Mouse (Mus musculus) heart, adult 2 months (tissue): Measurements from ENCODE around the gene Ddx27.

Experiments used
- CTCF ChIP-seq: fragments of 200-600 bp; IDR thresholded peaks from 2 replicates; pipeline ENCODE4 v1.8.1; 2022; ENCODE audit warnings: antibody characterized with exemption, mild to moderate bottlenecking, moderate library complexity
- EP300 ChIP-seq: fragments of 200-500 bp; IDR thresholded peaks from 2 replicates; pipeline ENCODE4 v1.6.1; 2011; ENCODE audit warnings: low read depth, low read length, control low read depth; ENCODE audit not compliant: insufficient read depth

DNA sequence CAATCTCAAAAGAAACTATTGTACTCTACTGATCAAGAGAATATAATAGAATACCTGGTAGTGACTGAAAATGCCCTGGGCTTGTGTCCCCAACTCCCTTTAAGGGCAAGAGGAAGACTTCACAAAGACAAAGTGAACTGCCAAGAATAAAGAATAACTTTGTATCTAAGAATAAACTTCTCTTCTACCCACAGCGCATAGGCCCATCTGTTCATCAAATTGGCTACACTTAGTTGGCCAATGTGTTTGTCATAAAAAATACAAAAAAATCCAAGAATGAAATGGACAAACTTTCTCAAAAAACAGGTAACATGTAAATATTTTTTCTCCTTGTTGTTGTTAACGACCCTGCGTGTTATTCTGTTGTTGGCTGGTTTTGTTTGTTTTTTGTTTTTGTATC lies 4.4 kb upstream of the Ddx27 start:
- TF ChIP-seq EP300 (no peak), CTCF (no peak)
